Mouse (Mus musculus) c-Kit-positive CD71-positive TER-119-positive erythroid progenitor cells, embryonic 14.5 days (primary cell): Measurements from ENCODE around the gene Nt5c.
"Not testable (repeated sequence)": the region's sequence is repeated elsewhere in the genome, so short reads cannot be mapped to it uniquely, and the experiment has no call there.

Experiments used
- DNase-seq: peaks from one replicate; pipeline ENCODE4 v3.0.0-alpha.2; 2013; ENCODE audit warnings: low spot score

Nt5c gene

DNA sequence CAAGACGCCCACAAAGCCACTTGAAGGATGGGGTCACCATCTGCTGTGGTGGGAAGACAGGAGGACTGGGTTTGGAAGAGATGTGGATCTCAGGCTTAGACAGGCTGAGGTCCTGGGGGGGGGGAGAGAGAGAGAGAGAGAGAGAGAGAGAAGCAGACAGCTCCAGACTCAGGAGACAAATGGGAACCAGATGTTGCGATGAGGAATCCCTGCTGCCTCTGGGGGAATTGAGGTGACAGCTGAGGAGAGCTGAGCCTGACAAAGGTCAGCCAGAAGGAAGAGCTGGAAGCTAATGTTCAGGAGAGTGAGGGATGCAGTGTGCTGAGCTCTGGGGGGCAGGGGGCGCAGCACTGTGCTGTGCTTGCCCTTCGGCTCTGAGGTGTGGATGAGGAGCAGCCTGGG is 24.4 kb downstream of the Nt5c start:
- DNase-seq, result no peak

DNA sequence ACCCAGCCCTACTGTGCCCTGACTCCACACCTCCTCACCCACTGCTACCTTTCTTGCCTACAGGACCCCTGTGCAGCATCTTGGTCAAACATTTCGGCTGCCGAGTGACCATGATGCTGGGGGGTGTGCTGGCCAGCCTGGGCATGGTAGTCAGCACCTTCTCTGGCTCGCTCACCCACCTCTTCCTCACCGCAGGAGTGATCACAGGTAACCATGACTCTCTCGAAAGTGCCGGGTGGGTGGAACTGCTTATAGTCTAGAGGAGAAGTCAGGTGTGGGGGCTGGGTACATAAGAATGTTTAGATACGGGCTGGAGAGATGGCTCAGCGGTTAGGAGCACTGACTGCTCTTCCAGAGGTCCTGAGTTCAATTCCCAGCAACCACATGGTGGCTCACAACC is 26.8 kb downstream of the Nt5c start:
- no peak for DNase-seq

DNA sequence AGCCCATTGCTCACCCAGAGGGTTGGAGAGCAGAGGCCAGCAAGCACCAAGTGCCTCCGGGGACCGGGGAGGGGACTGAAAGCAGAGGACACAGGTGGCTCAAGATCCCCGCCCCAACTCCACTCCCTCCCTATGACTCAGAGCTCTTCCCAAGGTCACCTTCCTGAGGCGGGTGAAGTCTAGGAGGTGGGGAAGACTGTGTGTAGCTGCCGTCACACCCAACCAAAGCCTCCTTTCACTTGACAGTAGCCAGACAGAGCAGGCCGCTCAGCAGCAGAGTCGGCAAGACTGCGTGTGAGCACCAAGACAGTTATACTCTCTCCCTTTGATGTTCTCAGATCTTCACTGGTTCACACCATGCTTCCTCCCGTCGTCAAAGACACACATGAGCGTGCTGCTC is 28.3 kb downstream of the Nt5c start:
- DNase-seq, result no peak

DNA sequence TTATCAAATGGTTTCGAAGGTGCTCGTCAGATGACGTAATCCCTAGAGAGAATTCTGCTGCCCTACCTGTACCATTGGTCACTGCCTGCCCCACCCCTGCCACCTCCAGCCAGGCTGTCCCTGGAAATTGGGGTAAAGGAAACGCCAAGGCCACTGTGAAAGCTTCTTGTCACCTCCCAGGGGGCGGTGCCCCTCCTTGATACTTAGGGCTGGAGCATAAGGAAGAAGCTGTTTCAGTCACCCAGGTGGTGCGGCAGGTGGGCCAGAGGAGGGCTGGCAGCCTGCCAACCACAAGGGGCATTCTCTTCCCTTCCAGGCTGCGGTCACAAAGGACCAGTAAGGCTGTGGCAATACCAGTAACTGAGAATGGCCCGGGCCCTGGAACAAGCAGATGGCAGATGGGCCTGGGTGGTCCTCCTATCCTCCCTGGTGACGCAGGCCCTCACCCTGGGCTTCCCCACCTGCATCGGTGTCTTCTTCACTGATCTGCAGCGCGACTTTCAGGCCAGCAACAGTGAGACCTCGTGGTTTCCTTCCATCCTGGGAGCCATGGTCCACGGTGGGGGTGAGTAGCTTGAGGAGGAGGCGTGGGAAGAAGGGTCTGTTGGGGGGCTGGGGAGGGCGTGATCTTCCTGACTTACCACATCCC is 29.3 kb downstream of the Nt5c start, which contains the start of gene Slc16a5:
TSS of gene Slc16a5 (plus strand) at position 232 of the 649 bp plus-strand sequence.
- DNase-seq, result no peak

DNA sequence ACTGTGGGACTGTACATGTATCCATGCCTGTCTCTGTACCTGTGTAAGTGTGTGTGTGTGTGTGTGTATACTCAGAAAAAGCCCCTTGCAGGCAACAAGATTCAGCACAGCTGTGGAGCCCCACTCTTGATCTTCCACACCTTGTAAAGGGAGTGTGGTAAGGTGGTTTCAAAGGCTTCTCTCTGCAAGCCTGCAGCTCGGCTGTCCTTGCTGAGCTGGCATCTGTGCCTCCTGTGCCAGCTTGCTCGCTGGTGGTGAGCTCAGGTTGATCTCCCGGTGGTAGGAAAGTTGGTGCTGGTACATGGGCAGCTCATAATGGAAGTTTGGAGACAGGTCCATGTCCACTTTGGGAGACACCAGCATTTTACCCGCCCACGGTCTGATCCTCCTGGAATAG is 29.8 kb downstream of the Nt5c start:
- DNase-seq, result no peak

DNA sequence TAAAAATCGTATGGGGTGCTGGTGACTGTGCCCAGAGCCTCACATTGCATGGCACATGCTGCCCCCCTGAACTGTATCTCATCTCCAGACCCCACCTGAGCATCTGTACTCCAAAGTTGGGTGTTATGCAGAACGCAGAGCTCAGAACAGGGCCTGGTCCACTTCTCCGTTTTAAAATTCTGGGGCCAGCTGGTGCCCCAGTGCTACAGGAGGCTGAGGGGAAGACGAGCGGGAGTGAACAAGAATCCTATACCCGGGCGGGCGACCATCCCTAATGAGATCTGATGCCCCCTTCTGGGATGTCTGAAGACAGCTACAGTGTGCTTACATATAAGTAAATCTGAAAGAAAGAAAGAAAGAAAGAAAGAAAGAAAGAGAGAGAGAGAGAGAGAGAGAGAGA is 30.7 kb downstream of the Nt5c start:
- DNase-seq, result no peak

DNA sequence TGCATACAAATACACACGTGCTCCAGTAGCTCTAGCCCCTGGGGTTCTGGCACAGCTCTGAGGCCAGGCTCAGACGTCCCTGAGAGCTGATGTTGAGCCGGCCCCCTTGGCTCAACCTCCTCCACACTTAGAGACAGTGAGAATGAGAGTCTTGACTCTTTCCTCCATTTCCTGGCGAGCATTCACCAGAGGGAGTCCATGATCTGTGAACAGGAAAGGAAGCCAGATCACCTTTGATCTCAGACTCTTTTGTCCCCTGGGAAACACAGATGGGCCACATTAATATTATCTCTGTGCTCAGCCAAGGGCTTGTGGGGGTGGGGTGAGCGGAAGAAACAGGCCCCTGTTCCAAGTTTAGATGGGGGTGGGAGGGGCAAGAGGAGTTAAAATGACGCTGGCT is 34.3 kb downstream of the Nt5c start:
- no peak for DNase-seq

DNA sequence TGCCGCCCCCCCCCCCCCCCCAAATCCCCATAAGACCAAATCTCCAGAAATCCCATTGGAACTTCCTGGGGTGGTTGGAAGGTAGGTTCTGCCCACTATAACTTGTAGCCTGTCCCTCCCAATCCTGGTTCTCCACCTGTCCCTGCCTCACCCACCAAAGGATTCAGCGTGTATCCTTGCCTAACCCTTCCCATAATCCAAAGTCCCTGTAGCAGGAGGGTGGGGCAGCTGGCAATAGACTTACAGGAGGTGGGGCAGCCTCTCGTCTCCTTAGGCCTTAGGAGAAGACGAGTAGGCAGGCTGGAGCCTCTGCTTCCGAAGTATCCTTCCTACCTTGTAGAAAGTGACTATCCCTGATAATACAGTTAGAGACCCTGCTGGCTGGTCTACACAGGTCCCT is 35.5 kb downstream of the Nt5c start:
- no peak for DNase-seq

DNA sequence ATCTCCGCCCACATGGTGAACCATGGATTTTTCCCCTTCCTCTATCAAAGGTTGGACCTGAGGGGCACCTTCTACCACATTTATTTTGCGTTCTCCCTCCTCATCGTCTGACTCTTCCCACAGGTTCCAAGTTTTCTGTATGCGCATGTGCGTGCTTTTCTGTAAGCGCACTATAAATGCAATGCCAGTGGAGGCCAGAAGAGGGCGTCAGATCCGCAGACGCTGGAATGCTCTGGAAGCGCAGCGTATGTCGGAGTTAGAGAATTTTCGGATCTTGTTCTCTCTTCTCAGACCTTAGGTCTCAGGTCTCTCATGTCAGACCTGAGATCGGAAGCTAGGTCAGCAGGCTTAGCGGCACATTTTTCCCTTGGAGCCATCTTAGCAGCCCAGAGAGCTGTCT is 36.0 kb downstream of the Nt5c start:
- DNase-seq, result no peak

DNA sequence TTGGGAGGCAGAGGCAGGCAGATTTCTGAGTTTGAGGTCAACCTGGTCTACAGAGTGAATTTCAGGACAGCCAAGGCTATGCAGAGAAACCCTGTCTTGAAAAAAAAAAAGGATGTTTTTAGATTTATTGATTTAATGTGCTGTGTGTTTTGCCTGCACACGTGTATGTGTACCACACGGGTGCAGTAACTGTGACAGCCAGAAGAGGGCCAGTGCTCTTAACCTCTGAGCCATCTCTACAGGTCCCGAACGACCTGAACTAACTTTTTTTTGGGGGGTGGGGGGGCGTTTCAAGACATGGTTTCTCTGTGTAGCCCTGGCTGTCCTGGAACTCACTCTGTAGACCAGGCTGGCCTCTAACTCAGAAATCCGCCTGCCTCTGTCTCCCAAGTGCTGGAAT is 36.8 kb downstream of the Nt5c start:
- DNase-seq, result not testable (repeated sequence)

DNA sequence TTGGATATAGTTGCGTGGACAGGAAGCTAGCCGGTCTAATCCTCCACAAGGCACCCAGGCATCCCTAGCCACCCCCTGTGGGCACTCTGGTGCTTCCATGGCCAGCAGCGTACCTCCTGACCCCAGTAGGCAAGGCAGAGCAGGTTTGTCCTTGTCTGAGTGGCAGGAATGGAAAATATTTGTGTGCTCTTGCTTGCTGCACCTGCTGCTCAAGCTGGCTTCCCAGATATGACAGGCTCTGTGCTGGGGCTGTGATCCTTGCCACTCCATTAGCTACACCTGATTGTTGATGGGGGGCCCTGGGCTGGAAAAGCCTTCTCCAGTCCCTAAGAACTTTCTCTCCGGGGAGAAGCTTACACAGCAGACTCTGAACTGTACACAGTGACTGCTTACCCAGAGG is 38.4 kb downstream of the Nt5c start:
- no peak for DNase-seq

DNA sequence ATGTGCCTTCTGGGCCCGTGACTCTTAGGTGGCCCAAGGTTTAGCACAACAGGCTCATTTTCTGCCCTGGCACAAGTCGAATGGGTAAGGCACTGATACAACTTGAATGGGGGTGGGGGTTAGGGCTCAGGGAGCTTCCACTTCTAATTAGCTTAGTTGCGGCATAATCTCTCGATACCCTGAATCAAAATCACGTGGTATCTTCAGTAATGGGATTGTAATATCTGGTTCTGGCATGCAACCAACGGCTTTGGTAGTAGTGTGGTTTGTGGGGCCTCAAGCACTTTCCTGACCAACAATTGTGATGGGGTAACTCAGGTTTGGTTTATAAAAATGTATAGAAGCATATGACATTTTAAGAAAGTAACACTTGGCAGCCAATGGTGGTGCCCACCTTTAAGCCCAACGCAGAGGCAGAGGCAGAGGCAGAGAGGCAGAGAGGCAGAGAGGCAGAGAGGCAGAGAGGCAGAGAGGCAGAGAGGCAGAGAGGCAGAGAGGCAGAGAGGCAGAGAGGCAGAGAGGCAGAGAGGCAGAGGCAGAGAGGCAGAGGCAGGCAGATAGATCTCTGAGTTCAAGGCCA is 39.3 kb downstream of the Nt5c start:
- no peak for DNase-seq

DNA sequence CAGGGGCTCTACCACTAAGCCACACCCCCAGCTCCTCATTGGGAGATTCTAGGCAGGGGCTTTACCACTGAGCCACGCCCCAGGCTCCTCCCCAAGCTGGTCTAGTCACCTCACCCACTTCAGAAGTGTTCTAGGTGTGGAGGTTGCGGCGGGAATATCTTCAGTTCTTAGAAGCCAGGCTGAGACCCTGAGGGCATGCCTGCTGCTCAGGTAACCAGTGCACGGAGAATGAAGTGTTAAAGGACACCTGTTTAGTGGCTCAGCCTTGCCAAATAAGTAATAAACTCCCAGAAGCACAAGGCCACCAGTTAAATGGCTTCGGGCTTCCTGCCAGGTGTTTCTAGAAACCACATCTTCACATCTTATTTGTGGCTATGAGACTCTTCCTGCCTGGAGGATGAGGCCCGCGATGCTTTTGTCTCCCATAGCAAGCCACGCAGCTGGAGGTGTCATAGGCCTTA is 39.9 kb downstream of the Nt5c start:
- no peak for DNase-seq

DNA sequence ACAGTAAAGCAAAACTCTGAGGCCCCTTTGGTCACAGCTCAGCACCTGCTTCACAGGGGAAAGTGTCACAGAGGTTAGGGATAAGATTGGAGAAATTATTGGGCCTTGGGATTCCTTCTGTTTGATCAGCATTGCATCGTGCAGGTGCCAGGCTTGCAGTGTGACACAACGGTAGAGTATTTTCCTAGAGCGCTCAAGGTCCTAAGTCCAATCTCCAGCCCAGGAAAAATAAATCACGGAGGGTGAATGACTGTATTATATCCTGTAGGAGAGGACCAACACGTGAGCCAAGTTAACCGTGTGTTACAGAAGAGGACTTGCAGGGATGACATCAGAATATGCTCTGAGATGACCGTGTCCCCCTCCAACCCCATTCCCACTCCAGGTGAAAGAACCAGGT is 41.5 kb downstream of the Nt5c start:
- DNase-seq, result no peak

DNA sequence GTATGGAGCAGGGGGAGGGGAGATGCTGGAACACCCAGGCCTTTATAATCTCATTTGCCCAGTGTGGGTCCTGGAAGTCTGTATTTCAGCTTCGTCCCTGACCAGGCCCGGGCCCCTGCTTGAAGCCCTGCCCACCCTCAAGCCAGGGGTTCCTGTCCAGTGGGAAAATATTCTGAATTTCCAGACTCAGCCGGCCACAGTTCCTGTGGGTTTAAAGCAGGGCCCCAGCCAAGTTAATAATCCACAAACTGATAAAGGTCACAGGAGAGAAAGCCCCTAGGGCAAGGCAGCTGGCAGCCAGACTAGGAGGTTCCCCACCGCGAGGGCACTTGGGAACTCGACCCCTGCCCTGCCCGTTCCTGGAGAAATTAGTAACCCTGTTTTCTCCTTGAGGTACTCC is 42.7 kb downstream of the Nt5c start:
- no peak for DNase-seq

DNA sequence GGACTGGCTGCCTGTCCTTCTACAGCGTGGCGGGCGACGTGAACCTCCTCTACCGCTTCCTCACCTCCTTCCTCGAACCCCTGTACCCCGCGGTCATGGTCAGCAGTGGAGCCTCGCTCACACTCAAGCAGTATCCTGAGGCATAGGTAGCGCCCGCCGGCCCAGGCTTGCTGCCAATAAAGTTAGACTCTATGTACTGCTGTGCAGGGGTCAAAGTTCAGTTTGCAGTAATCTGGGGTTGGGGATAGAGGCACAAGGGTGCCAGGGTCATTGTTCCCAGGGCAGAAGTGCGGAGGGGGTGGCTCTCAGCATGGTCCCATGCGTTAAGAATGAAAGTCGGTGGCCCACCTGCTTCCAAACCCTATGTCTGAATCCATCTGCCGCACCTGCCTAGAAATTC is 43.6 kb downstream of the Nt5c start:
- no peak for DNase-seq

DNA sequence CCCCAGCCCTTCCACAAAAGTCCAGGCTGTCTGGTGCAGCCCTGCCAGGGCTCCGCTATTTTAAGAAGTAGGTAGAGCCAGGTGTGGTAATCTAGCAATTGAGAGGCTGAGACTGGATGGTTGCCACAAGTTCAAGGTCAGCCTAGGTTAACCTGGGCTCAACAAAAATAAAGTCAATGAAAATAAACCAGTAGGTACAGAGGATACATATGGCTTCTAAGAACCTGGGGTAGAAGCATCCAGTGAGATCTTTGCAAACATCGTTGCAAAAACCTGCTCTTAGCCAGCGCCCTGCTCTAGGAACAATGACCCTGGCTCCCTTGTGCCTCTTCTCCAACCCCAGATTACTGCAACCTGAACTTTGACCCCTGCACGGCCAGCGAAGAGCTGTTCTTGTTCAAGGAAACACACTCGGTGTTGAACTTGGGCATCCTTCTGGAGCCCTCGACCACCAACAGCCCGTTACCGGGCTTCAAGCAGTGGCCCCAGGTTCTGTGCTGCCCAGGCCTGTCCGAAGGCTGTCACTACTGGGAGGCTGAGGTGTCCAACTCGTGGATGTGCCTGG is 44.3 kb downstream of the Nt5c start:
- DNase-seq, result no peak

DNA sequence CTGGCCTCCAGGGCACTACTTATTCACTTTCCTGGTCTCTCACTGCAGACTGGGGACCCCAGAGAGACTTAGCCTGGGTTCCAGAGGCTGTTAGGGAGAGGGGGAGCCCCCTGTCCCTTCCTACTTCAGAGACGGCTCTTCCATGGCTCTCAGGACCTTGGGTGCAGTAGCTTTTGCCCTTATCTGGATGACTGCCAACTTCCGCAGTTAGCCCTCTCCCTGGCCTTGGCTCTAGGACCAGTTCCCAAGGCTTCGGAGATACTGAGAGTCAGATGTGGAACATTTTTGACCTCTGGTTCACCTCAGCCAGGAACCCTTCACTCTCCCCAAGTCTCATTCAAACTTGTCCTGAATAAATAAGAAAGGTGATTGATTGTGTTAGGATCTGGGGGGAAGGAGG is 44.8 kb downstream of the Nt5c start:
- DNase-seq, result no peak

DNA sequence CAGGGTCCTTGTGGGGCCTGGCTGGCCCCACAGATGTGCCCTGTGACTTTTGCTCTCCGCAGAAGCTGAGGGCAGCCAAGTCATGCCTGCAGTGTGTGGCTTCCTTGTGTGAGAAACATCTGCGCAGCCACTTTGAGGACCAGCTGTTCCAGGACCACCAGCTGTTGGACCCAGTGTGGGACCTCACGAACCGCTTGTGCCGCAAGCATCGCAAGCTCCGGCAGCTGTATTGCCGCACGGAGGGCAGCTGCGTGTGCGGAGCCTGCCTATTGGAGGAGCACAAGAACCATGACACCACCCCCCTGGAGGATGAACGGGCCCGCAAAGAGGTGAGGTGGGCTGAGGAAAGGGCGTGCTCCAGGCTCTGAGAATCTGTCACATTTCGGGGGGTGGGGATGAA is 50.2 kb downstream of the Nt5c start:
- DNase-seq, result no peak
